Mouse (Mus musculus): ENCODE results near the gene Ikzf2. TPM values are rescaled to one million over a fixed set of nuclear protein-coding genes. Genes with fewer than 3 reads are reported as not detected.

Gene Ikzf2
- polyA plus RNA-seq, 1 experiment from 2014 or later = 4.8 TPM

DNA sequence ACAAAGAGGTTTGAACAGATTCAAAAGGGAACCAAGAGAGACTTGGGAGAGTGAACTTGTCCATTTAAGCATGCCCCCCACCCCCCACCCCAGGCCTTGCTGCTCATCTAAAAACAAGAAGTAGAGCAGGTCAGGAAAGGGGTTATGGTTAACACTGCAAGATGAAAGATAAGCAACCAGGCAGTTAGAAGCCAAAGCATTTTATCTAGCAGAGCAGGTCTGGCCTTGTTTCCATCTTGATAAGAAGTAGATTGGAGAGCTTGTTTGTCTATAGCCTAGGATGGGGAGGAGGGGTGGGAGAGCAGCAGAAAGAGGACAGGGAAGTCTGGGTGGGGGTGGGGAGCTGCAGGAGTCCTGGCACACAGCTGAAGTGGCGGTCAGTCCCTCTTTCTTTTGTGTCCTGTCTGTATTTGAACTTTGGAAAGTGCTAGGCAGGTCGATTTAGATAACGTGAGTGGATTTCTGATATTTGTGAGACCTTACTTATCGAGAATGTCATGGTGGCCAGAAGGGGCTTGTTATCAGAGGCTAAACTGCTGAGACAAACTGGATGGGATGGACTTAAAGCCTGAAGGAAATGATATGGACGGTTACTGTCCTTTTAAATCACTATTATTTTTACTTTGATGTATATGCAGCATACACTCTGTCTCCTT is 173.3 kb downstream of the Ikzf2 start:
- no peak overlapping the region for H3K27ac ChIP-seq
- 51% methylated on average over 5 of the region's 5 CpGs for WGBS
- H3K9ac ChIP-seq (replicated peaks) = no peak overlapping the region
- no peak overlapping the region for H3K4me2 ChIP-seq
- no peaks in the 10 kb centered on the region for H3K4me1 ChIP-seq (replicated peaks)
- H3K4me3 ChIP-seq (replicated peaks) = no peak overlapping the region
- no peak for ATAC-seq (ENCODE audit: insufficient number of reproducible peaks, insufficient read depth, low FRiP score, low TSS enrichment, low read depth)
- no peaks in the 10 kb centered on the region for H3K36me3 ChIP-seq
- no peaks in the 10 kb centered on the region for H3K27me3 ChIP-seq
- H3K9me3 ChIP-seq = no peaks in the 10 kb centered on the region

DNA sequence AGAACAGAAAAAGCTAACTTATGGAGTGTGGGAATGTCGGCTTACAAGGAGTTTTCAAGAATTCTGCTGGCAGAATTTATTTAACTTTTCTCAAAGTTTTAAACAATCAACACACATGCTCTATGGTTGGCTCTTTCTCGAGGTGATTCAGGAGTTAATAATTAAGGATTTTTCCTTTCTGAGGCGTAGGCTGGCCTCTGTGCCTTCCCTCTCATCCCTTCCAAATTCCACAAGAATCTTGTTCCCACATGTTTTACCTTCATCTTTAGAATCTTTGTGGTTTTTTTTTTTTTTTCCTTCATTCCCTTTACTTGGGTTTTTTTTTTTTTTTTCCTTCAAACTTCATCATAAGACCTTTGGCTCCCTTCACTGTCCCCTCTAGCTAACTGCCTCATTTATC is 178.8 kb downstream of the Ikzf2 start:
- no peaks in the 10 kb centered on the region for H3K4me1 ChIP-seq (replicated peaks)
- no peak for ATAC-seq (ENCODE audit: insufficient number of reproducible peaks, insufficient read depth, low FRiP score, low TSS enrichment, low read depth)
- no peak overlapping the region for H3K27ac ChIP-seq
- H3K9ac ChIP-seq (replicated peaks) = no peak overlapping the region
- no peak overlapping the region for H3K4me2 ChIP-seq
- H3K27me3 ChIP-seq = no peaks in the 10 kb centered on the region
- no peak overlapping the region for H3K4me3 ChIP-seq (replicated peaks)
- H3K9me3 ChIP-seq = no peaks in the 10 kb centered on the region
- WGBS = 84% methylated on average over 3 of the region's 3 CpGs
- H3K36me3 ChIP-seq = no peaks in the 10 kb centered on the region

DNA sequence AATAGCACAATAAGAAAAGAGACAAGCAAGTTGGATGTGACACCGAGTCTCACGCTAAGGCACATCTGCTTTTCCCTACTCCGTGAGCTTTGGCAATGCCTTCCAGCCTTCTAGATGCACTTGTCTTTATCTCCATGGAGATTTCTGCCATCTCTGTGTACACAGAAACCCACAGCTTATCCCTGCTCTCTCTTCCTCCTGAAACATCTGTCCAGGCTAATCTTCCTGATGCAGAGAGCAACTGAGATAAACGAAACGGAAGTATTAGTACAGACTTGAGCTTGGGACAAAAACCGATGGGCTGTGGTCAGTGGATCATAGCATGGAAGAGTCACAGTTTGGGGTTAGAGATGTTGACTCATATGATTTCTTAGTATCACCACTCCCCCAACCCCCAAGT is 179.5 kb downstream of the Ikzf2 start:
- no peaks in the 10 kb centered on the region for H3K9me3 ChIP-seq
- no peak overlapping the region for H3K4me3 ChIP-seq (replicated peaks)
- H3K27me3 ChIP-seq = no peaks in the 10 kb centered on the region
- no peak overlapping the region for H3K9ac ChIP-seq (replicated peaks)
- WGBS = 94% methylated on average over 6 of the region's 6 CpGs
- no peak overlapping the region for H3K4me2 ChIP-seq
- no peak for ATAC-seq (ENCODE audit: insufficient number of reproducible peaks, insufficient read depth, low FRiP score, low TSS enrichment, low read depth)
- no peaks in the 10 kb centered on the region for H3K36me3 ChIP-seq
- H3K4me1 ChIP-seq (replicated peaks) = no peaks in the 10 kb centered on the region
- H3K27ac ChIP-seq = no peak overlapping the region

DNA sequence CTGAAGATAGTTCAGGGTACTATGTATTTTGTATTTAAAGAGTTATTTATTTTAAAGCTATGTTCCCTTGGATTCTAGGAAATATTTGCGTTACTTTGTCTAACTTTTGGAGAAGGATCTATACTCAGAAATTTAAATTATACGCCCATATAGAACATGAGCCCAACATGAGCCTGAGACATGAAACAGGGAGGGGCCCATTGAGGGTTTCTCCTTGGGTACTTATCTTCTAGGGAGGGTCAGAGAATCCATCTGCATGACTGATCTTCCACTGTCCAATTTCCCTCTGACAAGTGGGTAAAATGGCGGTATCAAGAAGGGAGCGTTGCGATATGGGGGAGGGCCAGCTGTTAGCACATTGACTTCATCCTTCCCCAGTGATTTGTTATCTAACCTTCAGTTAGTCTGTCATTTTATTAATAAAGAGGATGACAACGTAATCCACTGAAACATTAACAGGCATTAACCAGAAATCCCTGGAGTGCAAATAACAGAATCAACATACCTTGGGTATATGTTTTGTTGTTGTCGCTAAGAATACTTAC is 180.4 kb downstream of the Ikzf2 start:
- Histone ChIP-seq H3K27me3 (no peaks in the 10 kb centered on the region), H3K9me3 (no peaks in the 10 kb centered on the region), H3K4me3 (replicated peaks) (no peak overlapping the region), H3K36me3 (no peaks in the 10 kb centered on the region), H3K27ac (no peak overlapping the region), H3K4me2 (no peak overlapping the region), H3K9ac (replicated peaks) (no peak overlapping the region), H3K4me1 (replicated peaks) (no peaks in the 10 kb centered on the region)
- ATAC-seq (ENCODE audit: insufficient number of reproducible peaks, insufficient read depth, low FRiP score, low TSS enrichment, low read depth) = no peak
- WGBS = 93% methylated on average over 7 of the region's 7 CpGs

DNA sequence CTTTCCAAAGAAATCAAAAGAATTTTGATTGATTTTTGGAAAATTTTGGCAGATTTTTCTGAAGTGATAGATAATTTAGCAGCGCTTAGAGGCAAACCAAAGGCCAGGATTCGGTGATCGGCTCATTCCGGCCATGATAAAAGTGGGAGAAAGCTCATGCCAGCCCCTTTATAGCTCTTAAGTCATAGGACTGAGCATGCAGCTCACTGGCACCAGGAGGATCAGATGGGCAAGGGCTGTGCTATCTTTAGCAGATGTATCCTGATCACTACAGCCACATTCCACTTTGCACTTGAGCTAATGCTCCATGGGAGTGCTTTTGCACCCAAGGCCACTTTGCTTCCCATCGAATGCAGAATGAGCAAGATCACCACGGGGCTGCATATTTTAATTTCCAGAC is 181.0 kb downstream of the Ikzf2 start:
- no peaks in the 10 kb centered on the region for H3K9me3 ChIP-seq
- no peaks in the 10 kb centered on the region for H3K4me1 ChIP-seq (replicated peaks)
- H3K9ac ChIP-seq (replicated peaks) = no peak overlapping the region
- ATAC-seq (ENCODE audit: insufficient number of reproducible peaks, insufficient read depth, low FRiP score, low TSS enrichment, low read depth) = no peak
- H3K36me3 ChIP-seq = no peaks in the 10 kb centered on the region
- no peaks in the 10 kb centered on the region for H3K27me3 ChIP-seq
- 94% methylated on average over 6 of the region's 6 CpGs for WGBS
- H3K4me3 ChIP-seq (replicated peaks) = no peak overlapping the region
- H3K27ac ChIP-seq = no peak overlapping the region
- H3K4me2 ChIP-seq = no peak overlapping the region

DNA sequence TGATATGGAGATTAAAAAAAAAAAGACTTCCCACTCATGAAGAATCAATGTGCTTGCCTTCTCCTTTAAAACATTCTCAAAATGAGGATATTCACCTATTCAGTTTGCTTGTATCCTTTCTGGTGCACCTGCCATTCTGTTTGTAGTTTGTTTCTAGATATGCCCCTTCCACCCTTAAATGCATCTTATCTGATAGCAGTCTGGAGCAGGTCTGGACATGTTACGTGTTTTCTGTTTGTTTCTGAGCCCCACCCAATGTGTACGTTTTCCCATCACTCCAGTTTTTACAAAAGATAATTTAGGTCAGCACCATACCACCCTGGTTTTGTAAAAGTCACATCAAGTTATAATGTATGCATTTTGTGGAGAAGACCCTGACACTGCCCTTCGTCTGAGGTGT is 186.7 kb downstream of the Ikzf2 start:
- no peaks in the 10 kb centered on the region for H3K27me3 ChIP-seq
- no peak overlapping the region for H3K27ac ChIP-seq
- H3K4me3 ChIP-seq (replicated peaks) = no peak overlapping the region
- no peaks in the 10 kb centered on the region for H3K36me3 ChIP-seq
- no peaks in the 10 kb centered on the region for H3K4me1 ChIP-seq (replicated peaks)
- no peak overlapping the region for H3K9ac ChIP-seq (replicated peaks)
- no peak for ATAC-seq (ENCODE audit: insufficient number of reproducible peaks, insufficient read depth, low FRiP score, low TSS enrichment, low read depth)
- H3K9me3 ChIP-seq = no peaks in the 10 kb centered on the region
- WGBS = 88% methylated on average over 3 of the region's 3 CpGs
- no peak overlapping the region for H3K4me2 ChIP-seq

DNA sequence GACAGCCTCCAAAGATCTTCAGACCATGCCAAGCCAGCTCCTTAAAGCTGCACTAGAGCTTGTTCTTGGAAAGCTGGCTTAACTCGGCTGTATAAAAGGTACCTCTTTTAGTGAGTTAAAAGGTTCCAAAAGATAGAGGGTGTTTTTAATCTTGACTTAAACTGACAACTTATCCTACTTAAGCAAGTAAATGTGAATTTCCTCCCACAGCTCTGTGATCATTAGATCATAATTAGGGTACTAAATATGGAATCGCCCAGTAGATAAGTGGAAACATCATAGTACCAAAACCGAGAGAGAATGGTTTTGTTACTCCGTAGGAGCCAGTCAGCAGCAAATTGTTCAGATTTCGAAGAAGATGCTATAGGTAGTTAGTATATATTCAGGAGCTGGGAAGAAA is 187.4 kb downstream of the Ikzf2 start:
- Histone ChIP-seq H3K4me2 (no peak overlapping the region), H3K9me3 (no peaks in the 10 kb centered on the region), H3K36me3 (no peaks in the 10 kb centered on the region), H3K4me3 (replicated peaks) (no peak overlapping the region), H3K27me3 (no peaks in the 10 kb centered on the region), H3K4me1 (replicated peaks) (no peaks in the 10 kb centered on the region), H3K9ac (replicated peaks) (no peak overlapping the region), H3K27ac (no peak overlapping the region)
- WGBS = 91% methylated on average over 5 of the region's 5 CpGs
- ATAC-seq (ENCODE audit: insufficient number of reproducible peaks, insufficient read depth, low FRiP score, low TSS enrichment, low read depth) = no peak

DNA sequence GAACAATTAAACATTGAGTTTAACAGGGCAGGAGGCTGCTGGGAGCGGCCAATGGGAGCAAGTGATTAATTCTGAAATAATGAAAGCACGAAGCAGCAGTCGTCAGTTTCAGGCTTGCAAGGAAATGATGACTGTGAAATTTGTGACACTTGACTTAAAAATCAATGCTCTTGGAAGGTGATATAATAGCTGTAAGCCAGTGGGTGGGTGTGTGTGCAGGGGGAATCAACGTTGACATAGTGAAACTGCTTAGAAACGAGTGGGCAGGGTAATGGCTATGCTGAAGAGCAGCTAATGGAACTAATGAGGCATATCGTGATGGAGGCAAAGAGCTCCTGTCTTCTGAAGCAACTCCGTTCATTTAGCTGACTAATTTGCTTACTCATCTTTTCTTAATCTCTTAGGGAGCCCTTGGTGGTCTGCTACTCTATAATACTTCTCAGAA is 188.2 kb downstream of the Ikzf2 start:
- no peaks in the 10 kb centered on the region for H3K9me3 ChIP-seq
- no peaks in the 10 kb centered on the region for H3K4me1 ChIP-seq (replicated peaks)
- no peak overlapping the region for H3K27ac ChIP-seq
- 52% methylated on average over 7 of the region's 7 CpGs for WGBS
- no peaks in the 10 kb centered on the region for H3K27me3 ChIP-seq
- H3K36me3 ChIP-seq = no peaks in the 10 kb centered on the region
- H3K4me3 ChIP-seq (replicated peaks) = no peak overlapping the region
- H3K9ac ChIP-seq (replicated peaks) = no peak overlapping the region
- ATAC-seq (ENCODE audit: insufficient number of reproducible peaks, insufficient read depth, low FRiP score, low TSS enrichment, low read depth) = no peak
- no peak overlapping the region for H3K4me2 ChIP-seq

DNA sequence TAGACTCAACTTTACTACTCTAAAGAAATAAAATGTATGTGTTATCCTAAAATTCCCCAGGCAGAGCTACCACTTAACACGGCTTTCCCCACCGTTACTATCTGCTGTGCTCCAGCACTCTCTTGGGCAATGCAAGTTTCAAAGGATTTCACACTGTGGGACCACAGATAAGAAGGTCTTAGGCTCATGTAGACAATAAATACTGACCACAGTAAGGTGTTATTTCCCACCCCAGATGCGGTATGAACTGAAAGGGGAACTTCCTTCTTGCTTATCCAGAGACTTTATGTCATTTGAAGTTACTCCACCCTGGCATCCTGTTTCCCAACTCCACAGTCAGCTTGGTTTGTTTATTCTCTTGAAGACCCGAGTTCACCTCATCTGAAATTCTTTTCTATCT is 191.0 kb downstream of the Ikzf2 start:
- no peak for ATAC-seq (ENCODE audit: insufficient number of reproducible peaks, insufficient read depth, low FRiP score, low TSS enrichment, low read depth)
- Histone ChIP-seq H3K4me3 (replicated peaks) (no peak overlapping the region), H3K27me3 (no peaks in the 10 kb centered on the region), H3K9ac (replicated peaks) (no peak overlapping the region), H3K4me1 (replicated peaks) (no peaks in the 10 kb centered on the region), H3K9me3 (no peaks in the 10 kb centered on the region), H3K4me2 (no peak overlapping the region), H3K27ac (no peak overlapping the region), H3K36me3 (no peaks in the 10 kb centered on the region)
- 75% methylated on average over 4 of the region's 4 CpGs for WGBS

DNA sequence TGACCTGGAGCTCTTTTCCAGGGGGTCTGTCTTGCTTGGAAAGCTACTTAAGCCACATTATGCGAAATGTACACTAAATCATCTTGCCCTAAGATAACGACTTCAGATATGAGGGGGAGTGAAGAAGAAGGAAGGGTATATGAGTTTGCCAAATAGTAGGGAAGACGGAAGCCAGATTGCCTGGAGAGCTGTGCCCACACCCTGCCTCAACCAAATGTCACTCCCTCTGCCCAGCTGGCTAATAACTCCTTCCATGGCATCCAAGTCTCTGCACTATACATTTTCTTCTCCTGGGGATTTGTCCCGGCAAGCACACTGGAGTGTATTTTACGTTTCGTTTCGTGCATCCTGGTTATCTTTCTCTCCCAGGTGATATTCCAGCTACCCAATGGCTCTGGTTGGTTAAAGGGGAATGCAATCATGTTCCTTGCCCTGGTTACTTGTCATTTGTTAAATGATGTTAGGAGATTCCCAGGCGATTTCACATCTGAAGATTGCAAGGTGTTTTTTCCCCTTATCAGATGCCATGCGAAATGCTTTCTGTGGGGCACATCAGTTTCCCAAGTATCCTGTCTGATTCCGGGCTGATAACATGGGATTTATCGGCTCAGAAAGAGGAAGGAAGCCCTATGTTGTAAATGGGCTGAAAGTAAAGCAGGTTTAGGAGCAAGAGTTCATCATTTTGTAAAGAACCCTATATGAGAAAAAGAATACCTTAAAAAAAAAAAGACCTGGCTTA is 193.6 kb downstream of the Ikzf2 start:
- no peak for ATAC-seq (ENCODE audit: insufficient number of reproducible peaks, insufficient read depth, low FRiP score, low TSS enrichment, low read depth)
- no peak overlapping the region for H3K4me3 ChIP-seq (replicated peaks)
- H3K36me3 ChIP-seq = no peaks in the 10 kb centered on the region
- H3K27me3 ChIP-seq = no peaks in the 10 kb centered on the region
- H3K9me3 ChIP-seq = no peaks in the 10 kb centered on the region
- H3K4me2 ChIP-seq = no peak overlapping the region
- 80% methylated on average over 11 of the region's 11 CpGs for WGBS
- H3K9ac ChIP-seq (replicated peaks) = no peak overlapping the region
- no peak overlapping the region for H3K27ac ChIP-seq
- H3K4me1 ChIP-seq (replicated peaks) = no peaks in the 10 kb centered on the region

DNA sequence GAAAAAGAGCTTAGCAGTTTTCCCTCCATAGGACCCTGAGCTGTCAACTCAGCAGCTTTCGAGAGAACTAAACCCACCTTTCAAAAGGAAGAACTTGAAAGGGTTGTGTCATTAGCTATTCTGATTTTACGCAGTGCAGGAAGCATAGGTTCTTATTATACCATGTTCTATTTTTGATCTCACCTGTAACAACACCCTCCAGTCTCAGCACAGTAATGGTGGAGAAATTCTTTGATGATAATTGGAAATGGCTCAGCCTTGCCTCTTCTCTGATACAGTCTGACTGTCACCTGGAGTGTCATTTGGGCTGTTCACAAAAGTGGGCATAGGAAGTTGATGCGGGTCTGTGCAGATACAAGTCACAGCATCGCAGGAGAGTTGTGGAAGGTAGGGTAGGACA is 195.0 kb downstream of the Ikzf2 start:
- Histone ChIP-seq H3K4me1 (replicated peaks) (no peaks in the 10 kb centered on the region), H3K36me3 (no peaks in the 10 kb centered on the region), H3K9ac (replicated peaks) (no peak overlapping the region), H3K4me2 (no peak overlapping the region), H3K27me3 (no peaks in the 10 kb centered on the region), H3K4me3 (replicated peaks) (no peak overlapping the region), H3K27ac (no peak overlapping the region), H3K9me3 (no peaks in the 10 kb centered on the region)
- no peak for ATAC-seq (ENCODE audit: insufficient number of reproducible peaks, insufficient read depth, low FRiP score, low TSS enrichment, low read depth)
- WGBS = 91% methylated on average over 4 of the region's 4 CpGs

DNA sequence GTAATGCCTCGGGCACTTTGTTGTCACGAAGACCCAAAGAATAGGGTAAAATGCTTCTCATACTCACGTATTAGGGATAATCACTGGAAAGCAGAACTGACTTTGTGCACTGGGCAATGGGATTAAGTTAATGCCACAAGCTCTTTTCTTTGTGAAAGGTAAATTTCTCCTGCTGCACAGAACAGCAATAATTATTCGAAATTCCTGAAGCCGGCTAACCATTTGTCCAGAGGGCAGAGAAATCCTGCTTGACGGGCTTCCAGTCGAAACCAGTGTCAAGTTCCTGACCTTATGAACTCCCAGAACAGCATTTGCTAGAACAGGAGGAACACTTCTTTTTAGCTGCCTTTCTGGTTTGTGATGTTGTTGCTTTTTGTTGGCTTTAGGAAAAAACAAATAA is 198.0 kb downstream of the Ikzf2 start:
- H3K9ac ChIP-seq (replicated peaks) = no peak overlapping the region
- no peaks in the 10 kb centered on the region for H3K27me3 ChIP-seq
- no peaks in the 10 kb centered on the region for H3K36me3 ChIP-seq
- 46% methylated on average over 7 of the region's 7 CpGs for WGBS
- H3K27ac ChIP-seq = no peak overlapping the region
- H3K9me3 ChIP-seq = no peaks in the 10 kb centered on the region
- H3K4me2 ChIP-seq = no peak overlapping the region
- no peaks in the 10 kb centered on the region for H3K4me1 ChIP-seq (replicated peaks)
- H3K4me3 ChIP-seq (replicated peaks) = no peak overlapping the region
- ATAC-seq (ENCODE audit: insufficient number of reproducible peaks, insufficient read depth, low FRiP score, low TSS enrichment, low read depth) = no peak

Measured in limb, embryonic 12.5 days (tissue).